Mouse (Mus musculus) G1E (cell line): ENCODE data around the gene Gtf3a. TPM values are rescaled to one million over a fixed set of nuclear protein-coding genes. Genes with fewer than 3 reads are reported as not detected.

ENCODE experiments used
- ATAC-seq: 2 replicates; pipeline ENCODE4 v1.8.0; 2016; ENCODE audit warnings: mild to moderate bottlenecking; ENCODE audit not compliant: insufficient number of reproducible peaks, poor library complexity, low FRiP score, severe bottlenecking; ENCODE audit errors: extremely low read depth
- DNase-seq: peaks from one replicate; pipeline ENCODE4 v3.0.0; 2012; ENCODE audit warnings: low spot score
- H3K27me3 ChIP-seq: 2 replicates; pipeline ENCODE4 v1.6.1; 2012; ENCODE audit warnings: mild to moderate bottlenecking, low read length, inconsistent platforms; ENCODE audit not compliant: insufficient read depth
- H3K36me3 ChIP-seq: replicated peaks from 2 replicates; pipeline ENCODE3; 2012; ENCODE audit warnings: mild to moderate bottlenecking, inconsistent platforms
- H3K4me1 ChIP-seq: 2 replicates; pipeline ENCODE4 v1.6.1; 2012; ENCODE audit warnings: low read depth, low read length, inconsistent platforms, mixed read lengths; ENCODE audit not compliant: insufficient read depth
- H3K4me3 ChIP-seq: 2 replicates; pipeline ENCODE4 v1.5.1; 2012; ENCODE audit warnings: low read depth, mild to moderate bottlenecking, inconsistent platforms, low read length, moderate library complexity, mixed read lengths
- H3K9me3 ChIP-seq: replicated peaks from 2 replicates; pipeline ENCODE4 v1.6.1; 2012; ENCODE audit warnings: inconsistent platforms
- CTCF ChIP-seq: IDR thresholded peaks from 2 replicates; pipeline ENCODE4 v1.5.1; 2012; ENCODE audit warnings: low read depth, low read length, inconsistent platforms, mixed read lengths
- GATA1 ChIP-seq: IDR thresholded peaks from 2 replicates; pipeline ENCODE4 v1.6.1; 2012; ENCODE audit warnings: borderline replicate concordance, low read length, inconsistent platforms, mixed read lengths
- GATA2 ChIP-seq: IDR thresholded peaks from 2 replicates; pipeline ENCODE4 v1.6.1; 2012; ENCODE audit warnings: low read depth, low read length, inconsistent platforms, borderline replicate concordance
- POLR2AphosphoS5 ChIP-seq: IDR thresholded peaks from 2 replicates; pipeline ENCODE4 v1.6.1; 2012; ENCODE audit warnings: low read depth, low read length, inconsistent platforms; ENCODE audit not compliant: insufficient replicate concordance
- TAL1 ChIP-seq: conservative IDR thresholded peaks from 2 replicates; pipeline ENCODE4 v1.6.1; 2012; ENCODE audit warnings: low read depth, low read length, inconsistent platforms, mixed read lengths
- polyA plus RNA-seq: library from polyadenylated mRNA; stranded (reverse); fragments of >175 nt; gene quantifications from 2 replicates; pipeline ENCODE4 v1.2.3, GENCODE M21; 2012
- total RNA-seq, 2 experiments: library from RNA; stranded (forward) in 1 of 2; stranded (reverse) in 1 of 2; fragments of 200-1000 nt in 1 of 2; fragments of >200 nt in 1 of 2; fragmentation: Nextera tagmentation in 1 of 2; gene quantifications; 2 replicates each; pipeline ENCODE4 v1.2.3; 2014 to 2017

Gene Gtf3a
- total and polyA plus RNA-seq, 3 experiments, result 172 to 214 (median 193) TPM

DNA sequence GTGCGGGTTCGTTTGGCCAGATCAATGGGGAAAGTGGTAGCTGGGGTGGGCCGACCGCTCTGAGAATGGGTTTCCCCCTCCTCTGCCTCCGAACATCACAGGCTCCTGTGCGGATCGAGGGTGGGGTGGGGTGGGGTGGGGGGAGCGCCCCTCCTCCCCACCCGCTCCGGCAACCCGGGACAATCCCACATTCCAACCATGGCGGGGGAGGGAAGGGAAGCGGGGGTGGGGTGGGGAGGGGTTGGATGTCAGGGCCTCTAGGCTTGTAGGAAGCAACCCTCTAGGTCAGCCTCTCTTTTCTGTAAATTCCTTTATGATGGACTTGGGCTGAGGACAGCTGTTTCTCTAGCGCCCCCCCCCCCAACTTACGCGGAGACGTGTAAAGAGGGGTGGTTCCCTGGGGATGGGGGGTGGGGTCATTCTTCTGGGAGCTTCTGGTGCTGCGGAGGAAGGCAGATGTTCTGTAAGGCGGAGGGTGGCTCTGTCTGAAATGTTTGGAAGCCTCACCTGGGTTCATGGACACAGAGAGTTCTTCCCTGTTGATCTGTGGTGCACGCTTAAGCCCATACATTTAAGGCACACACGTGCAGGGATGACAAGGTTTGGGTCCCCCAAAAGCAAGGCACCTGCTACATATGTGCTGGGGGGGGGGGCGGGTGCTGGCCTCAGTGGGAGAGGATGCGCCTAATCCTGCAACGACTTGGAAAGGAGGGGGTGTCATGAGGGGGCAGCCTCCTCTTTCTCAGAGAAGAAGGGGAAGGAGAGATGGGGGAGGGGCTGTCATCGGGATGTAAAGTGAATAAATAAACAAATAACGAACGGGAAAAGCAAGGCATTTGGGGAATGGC, 27.9 kb upstream of the Gtf3a start:
- Histone ChIP-seq H3K9me3 (no peaks in the 10 kb centered on the region), H3K27me3 (peaks cover 3% of the 10 kb centered on the region; the same call in 1 of the 2 replicates), H3K4me1 (no peaks in the 10 kb centered on the region), H3K36me3 (no peaks in the 10 kb centered on the region), H3K4me3 (no peak overlapping the region)
- ATAC-seq, result no peak
- no peak for TF ChIP-seq GATA1
- TF ChIP-seq CTCF, result no peak
- TF ChIP-seq GATA2, result no peak
- TF ChIP-seq TAL1, result no peak
- no peak for TF ChIP-seq POLR2AphosphoS5
- DNase-seq, result no peak

DNA sequence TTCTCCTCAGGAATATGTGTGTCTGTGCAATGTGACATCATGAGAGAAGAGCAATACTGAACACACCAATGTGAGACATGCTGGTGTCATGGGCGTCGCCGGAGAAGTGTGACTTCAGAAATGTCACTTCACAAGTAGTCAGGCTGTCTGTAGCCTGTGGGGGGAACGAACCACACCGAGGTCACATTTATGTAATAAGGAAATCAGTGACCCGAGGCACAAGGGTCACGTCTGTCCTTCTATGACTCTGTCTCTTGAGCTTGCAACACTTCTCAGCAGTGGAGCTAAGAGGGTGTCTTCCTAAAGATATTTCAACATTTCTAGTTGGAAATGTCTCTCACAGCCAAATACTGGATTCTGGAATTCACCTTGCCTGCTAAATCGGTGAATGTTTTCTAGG, 27.2 kb upstream of the Gtf3a start:
- no peak for DNase-seq
- peaks cover 3% of the 10 kb centered on the region; the same call in 1 of the 2 replicates for H3K27me3 ChIP-seq
- no peaks in the 10 kb centered on the region for H3K9me3 ChIP-seq
- no peaks in the 10 kb centered on the region for H3K36me3 ChIP-seq
- no peak overlapping the region for H3K4me3 ChIP-seq
- no peaks in the 10 kb centered on the region for H3K4me1 ChIP-seq
- no peak for ATAC-seq
- TF ChIP-seq TAL1, result no peak
- TF ChIP-seq POLR2AphosphoS5, result no peak
- TF ChIP-seq GATA1, result no peak
- TF ChIP-seq CTCF, result no peak
- TF ChIP-seq GATA2, result no peak

DNA sequence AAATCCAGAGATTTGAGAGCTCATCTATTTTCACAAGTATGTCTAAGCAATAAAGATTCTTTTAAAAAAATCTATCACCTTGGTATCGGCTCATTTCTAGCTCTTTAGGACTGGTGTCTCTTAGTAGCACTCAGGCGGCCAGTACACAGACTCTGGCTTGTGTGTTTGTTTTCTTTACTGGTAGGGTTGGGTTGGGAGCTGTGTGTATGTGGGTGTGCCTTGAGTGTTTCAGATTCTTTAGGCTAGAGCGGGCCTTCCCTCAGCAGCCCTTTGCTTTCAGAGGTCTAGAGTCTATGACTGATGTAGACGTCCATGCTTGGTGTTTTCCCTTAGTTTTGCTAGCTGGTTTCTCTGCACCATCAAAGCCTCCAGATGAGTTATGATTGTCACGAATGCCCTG, 24.9 kb upstream of the Gtf3a start:
- Histone ChIP-seq H3K4me1 (no peaks in the 10 kb centered on the region), H3K36me3 (no peaks in the 10 kb centered on the region), H3K27me3 (peaks cover 6% of the 10 kb centered on the region), H3K9me3 (no peaks in the 10 kb centered on the region), H3K4me3 (no peak overlapping the region)
- ATAC-seq (no peak), DNase-seq (no peak)
- TF ChIP-seq GATA2 (no peak), POLR2AphosphoS5 (no peak), GATA1 (no peak), CTCF (no peak), TAL1 (no peak)

DNA sequence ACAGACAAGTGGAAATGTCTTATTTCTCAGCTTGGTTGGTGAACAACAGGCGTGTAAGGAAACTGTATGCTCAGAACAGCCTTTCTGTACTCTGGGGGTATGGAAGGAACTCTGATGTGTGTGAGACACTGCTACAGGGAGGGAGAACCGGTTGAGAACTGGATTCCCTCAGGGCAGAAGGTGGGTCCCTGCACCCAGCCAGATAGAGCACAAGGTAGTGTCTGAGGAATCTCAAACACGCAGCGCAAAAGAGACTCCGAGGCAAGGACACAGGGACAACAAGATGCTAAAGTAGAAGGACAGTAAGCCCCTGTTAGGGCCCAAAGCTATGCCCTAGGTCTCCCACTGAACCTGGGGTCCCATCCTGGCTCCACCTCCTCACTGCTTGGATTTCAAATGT, 21.8 kb upstream of the Gtf3a start:
- no peaks in the 10 kb centered on the region for H3K9me3 ChIP-seq
- H3K27me3 ChIP-seq, result peaks cover 4% of the 10 kb centered on the region; the same call in 1 of the 2 replicates
- ATAC-seq (no peak), DNase-seq (no peak)
- no peak for TF ChIP-seq POLR2AphosphoS5
- TF ChIP-seq GATA2, result no peak
- no peak for TF ChIP-seq GATA1
- no peak for TF ChIP-seq TAL1
- no peak for TF ChIP-seq CTCF
- no peak overlapping the region for H3K4me3 ChIP-seq
- H3K36me3 ChIP-seq, result no peaks in the 10 kb centered on the region
- H3K4me1 ChIP-seq, result no peaks in the 10 kb centered on the region

DNA sequence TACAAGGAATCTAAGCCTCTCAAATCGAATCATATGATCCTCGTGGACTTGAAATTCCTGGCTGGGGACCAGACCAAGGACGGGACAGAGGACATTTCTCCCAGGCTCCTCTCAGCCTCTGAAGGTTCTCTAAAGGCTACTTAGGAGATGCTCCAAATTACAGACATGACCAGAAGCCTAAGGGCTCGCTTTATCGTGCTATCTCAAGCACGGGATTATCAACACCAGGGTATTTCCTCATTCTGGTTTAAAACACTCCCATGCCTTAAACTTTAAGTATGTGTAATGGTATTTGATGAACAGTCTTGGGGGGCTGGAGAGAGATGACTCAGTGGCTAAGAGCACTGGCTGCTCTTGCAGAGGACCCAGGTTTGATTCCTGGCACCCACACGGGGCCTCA, 17.0 kb upstream of the Gtf3a start:
- Histone ChIP-seq H3K36me3 (no peaks in the 10 kb centered on the region), H3K4me1 (no peaks in the 10 kb centered on the region), H3K4me3 (no peak overlapping the region), H3K27me3 (peaks cover 15% of the 10 kb centered on the region), H3K9me3 (no peaks in the 10 kb centered on the region)
- TF ChIP-seq TAL1 (no peak), CTCF (no peak), GATA2 (no peak), GATA1 (no peak), POLR2AphosphoS5 (no peak)
- DNase-seq, result no peak
- ATAC-seq, result no peak

DNA sequence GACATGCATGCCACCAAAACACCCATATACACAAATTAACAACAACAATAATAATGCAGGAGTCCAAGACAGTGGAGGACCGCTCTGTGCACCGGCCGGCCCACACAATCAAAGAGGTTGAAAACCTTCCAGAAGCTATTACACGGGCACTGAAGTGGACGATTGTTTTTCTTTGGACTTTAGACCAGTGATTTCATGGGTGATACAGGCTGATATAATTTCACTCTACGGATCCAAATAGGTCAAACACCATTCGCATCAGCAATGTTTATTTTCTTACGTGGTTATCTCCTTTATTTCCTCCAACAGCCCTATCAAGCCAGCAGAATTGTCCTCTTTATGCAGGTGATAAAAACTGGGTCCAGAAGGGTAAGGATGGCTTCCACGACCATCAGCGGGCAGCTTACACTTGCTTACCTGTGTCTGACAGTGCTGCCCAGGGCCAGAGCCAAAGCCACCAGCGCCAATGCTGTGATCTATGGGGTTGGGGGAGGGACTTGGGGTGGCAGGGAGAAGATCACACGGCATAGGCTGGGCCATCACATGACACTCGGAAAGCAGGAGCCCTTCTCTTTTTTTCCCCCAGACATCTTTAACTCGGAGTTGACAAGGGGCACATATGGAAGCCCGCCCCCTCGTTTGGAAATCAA, 16.4 kb upstream of the Gtf3a start:
- no peaks in the 10 kb centered on the region for H3K36me3 ChIP-seq
- no peak overlapping the region for H3K4me3 ChIP-seq
- peaks cover 12% of the 10 kb centered on the region; the same call in 1 of the 2 replicates for H3K27me3 ChIP-seq
- no peaks in the 10 kb centered on the region for H3K9me3 ChIP-seq
- DNase-seq (no peak), ATAC-seq (no peak)
- no peaks in the 10 kb centered on the region for H3K4me1 ChIP-seq
- TF ChIP-seq GATA2 (no peak), CTCF (no peak), POLR2AphosphoS5 (no peak), GATA1 (no peak), TAL1 (no peak)
